Mouse (Mus musculus): ENCODE results near the gene Antxr1.
"Not testable (repeated sequence)": the region's sequence is repeated elsewhere in the genome, so short reads cannot be mapped to it uniquely, and the experiment has no call there.

The Antxr1 gene

GRCm38 (mm10) chr6:87099671-87100296, 235.8 kb downstream of the Antxr1 start:
- DNase-seq, result no peak

GRCm38 (mm10) chr6:87099261-87099660, 236.4 kb downstream of the Antxr1 start:
- DNase-seq, result no peak

GRCm38 (mm10) chr6:87093631-87094030, 242.0 kb downstream of the Antxr1 start:
- DNase-seq, result not testable (repeated sequence)

GRCm38 (mm10) chr6:87092476-87092875, 243.1 kb downstream of the Antxr1 start:
- no peak for DNase-seq

GRCm38 (mm10) chr6:87090877-87091276, 244.7 kb downstream of the Antxr1 start:
- no peak for DNase-seq

GRCm38 (mm10) chr6:87088356-87088755, 247.3 kb downstream of the Antxr1 start:
- DNase-seq, result no peak

GRCm38 (mm10) chr6:87085026-87085425, 250.6 kb downstream of the Antxr1 start:
- no peak for DNase-seq

Data from thymus, postnatal 25 days (tissue).